Mouse (Mus musculus): Measurements from ENCODE around the gene Cap2.

Cap2 gene

GRCm38 (mm10) chr13:46501800-46502389, at the start of gene Cap2:
Gene Cap2, plus strand, starts transcription at chr13:46501848.
- peak; percentile 27 for DNase-seq (ENCODE audit: low spot score)

DNA sequence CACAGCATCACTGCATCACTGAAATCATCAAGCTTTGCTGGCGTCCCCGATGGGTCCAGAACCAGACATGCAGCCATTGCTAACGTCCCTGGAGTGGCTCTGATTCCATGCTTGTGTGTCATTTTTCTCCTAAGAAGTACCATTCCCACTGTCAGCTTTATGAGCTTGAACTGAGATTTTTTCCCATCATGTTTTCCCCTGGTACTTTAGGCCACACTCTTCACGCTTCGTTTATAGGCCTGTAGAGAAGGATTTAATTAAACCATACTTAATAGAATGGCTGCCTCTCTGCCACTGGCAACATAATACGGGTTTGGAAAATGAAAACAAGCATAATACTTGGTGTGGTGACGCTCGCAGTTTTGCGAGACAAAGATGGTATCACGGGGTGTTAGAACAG, 42.1 kb upstream of the Cap2 start:
- DNase-seq (ENCODE audit: low spot score), result no peak

- no peak for DNase-seq (ENCODE audit: low spot score)
Measured at GRCm38 (mm10) chr13:46462280-46462679, 39.4 kb upstream of the Cap2 start.

GRCm38 (mm10) chr13:46463764-46464163, 37.9 kb upstream of the Cap2 start:
- DNase-seq (ENCODE audit: low spot score), result no peak

DNA sequence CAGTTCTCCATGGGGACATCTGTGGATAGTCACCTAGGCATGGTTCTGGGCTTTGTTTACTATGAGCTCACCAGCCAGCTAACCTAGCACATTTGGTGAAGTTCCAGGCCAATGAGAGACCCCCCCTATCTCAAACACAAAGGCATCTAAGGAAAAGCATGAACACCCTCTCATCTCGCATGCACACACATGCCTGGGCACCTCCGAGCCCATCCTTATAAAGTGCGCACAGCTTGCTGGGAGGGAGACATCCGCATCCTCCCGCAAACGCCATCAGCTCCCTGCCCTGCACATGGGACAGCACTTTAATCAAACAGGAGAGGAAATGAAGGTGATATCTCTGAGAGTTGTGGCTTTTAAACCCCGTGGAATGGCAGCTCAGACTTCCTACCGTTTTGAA, 33.4 kb upstream of the Cap2 start:
- no peak for DNase-seq (ENCODE audit: low spot score)

DNA sequence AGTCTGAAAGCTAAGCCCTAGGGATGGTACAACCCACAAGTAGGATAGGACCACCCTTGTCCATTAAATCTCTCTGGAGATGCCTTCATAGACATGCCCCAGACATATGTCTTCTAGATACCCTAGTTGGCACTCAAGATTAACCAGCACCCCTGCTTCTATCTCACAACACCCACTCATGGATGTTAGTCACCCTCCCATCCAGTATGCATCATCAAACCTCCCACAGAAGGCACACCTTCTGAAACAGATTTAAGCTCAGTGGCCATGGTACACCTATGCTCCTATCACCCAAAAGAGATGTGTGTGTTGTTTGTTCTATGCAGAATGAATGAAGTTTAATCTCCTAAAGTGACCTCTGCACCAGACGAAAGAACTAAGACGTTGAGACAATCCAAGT, 32.1 kb upstream of the Cap2 start:
- DNase-seq (ENCODE audit: low spot score), result no peak

DNA sequence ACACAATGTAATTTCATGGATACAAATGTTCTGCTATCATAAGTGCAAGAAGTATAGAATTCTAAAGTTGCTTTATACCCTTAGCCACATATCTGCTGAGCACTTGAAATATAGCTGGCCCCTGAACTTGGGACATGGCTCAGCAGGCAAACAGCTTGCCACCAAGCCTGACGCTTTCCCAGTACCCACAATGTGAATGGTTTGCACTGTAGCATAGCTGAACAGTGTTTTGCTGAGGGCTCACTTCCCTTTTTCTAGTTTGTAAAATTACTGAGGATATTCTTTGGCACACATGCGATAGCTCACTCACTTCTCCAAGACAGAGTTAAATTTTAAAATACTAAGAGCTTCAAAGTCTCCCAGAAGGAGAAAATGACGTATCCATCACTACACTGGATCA, 20.4 kb upstream of the Cap2 start:
- DNase-seq (ENCODE audit: low spot score), result no peak

DNA sequence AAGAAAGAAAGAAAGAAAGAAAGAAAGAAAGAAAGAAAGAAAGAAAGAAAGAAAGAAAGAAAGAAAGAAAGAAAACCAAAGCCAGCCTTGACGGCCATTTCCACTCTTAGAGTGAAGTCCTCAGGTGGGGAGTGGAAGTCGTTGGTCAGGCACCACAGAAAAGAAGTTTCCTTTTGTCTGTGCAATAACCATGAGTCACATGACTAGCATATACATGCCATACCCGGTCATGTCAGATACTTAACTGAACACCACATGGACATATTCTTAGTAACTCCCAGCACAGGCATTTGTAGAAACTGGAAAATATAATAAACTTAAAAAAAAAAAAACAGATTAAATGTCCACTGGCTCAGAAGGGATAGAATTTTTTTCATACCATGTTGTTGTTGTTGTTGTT, 16.0 kb upstream of the Cap2 start:
- no peak for DNase-seq (ENCODE audit: low spot score)

GRCm38 (mm10) chr13:46488166-46488565, 13.5 kb upstream of the Cap2 start:
- no peak for DNase-seq (ENCODE audit: low spot score)

GRCm38 (mm10) chr13:46490644-46491043, 11.0 kb upstream of the Cap2 start:
- DNase-seq (ENCODE audit: low spot score), result no peak

GRCm38 (mm10) chr13:46502390-46502891, 793 bp downstream of the Cap2 start:
- peak; percentile 29 for DNase-seq (ENCODE audit: low spot score)

GRCm38 (mm10) chr13:46507944-46508343, 6.3 kb downstream of the Cap2 start:
- no peak for DNase-seq (ENCODE audit: low spot score)

GRCm38 (mm10) chr13:46508823-46509222, 7.2 kb downstream of the Cap2 start:
- DNase-seq (ENCODE audit: low spot score), result no peak

- no peak for DNase-seq (ENCODE audit: low spot score)
Measured at GRCm38 (mm10) chr13:46510460-46510859, 8.8 kb downstream of the Cap2 start.

DNA sequence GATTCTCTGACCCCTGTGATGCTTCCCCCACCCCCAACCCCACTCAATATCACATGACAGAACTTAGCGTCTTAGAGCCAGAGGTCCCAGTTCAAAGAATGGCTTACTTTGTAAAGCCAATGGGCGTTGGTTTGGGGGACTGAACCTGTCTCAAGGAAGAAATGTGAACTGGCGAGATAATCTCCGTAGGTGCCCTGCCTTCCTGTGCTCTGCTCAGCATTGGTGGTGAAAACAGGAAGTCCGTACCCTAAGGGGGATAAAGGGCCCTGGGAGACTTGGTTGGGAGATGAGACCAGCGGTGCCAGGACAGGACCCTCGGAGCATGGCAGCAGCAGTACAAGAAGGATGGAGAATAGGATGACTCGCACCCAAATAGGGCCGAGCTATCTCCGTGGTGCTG, 12.8 kb downstream of the Cap2 start:
- no peak for DNase-seq (ENCODE audit: low spot score)

DNA sequence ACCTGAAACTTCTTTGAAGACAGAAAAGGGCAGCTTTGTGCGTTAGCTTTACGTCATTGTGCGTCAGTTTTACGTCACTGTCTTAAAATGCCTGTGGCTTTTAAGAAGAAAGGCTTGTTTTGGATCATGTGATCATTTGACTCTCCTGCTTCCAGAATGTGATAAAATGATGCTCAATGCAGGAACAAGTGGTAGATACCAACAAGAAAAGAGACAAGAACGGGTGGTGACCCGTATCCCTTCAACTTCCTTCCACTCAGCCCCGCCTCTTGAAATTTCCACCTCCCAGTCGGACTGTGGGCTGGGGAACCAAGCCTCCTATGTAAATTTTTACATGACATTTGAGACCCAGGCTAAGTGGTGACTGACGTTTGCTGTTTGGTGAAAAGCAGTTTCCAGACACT, 13.5 kb downstream of the Cap2 start:
- DNase-seq (ENCODE audit: low spot score), result no peak

- DNase-seq (ENCODE audit: low spot score), result no peak
Measured at GRCm38 (mm10) chr13:46515524-46515923, 13.9 kb downstream of the Cap2 start.

DNA sequence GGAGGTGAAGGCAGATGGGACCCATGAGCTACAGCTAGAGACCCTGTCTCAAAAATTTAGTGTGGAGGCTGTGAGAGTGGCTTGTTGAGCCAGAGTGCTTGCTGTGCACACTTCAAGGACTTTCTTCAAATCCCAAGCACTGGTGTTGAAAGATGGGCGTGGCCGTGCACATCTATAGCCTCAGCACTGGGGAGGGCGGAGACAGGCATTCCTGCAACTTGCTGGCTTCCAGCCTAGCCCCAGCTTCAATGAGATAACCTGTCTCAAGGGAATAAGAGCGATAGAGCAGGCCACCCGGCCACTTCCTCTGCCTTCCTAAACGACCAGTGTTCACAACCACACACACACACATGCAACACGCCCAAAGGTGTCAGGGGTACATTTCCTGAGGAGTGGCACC, 14.5 kb downstream of the Cap2 start:
- DNase-seq (ENCODE audit: low spot score), result no peak

DNA sequence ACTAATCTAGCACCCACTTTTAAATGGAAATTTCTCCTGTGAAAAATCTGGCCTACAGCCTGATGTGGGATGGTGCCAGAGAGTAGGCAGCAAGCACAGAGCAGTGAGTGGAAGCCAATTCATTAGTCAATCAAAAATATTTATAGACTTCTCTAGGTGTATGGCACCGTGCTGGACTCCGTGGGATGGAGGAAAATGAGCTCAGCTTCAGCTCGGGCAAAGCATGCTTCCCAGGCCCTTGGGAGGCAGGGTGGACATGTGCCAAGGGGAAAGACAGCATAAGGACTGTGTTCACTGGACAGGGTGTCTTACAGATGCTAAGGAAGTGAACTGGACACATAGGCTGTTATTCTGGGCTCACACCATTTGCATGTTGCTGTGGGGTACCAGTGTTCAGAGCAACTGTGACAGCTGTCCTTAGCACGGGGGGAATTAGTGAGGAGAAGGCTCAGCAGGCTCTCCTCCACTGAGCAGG, 15.6 kb downstream of the Cap2 start:
- no peak for DNase-seq (ENCODE audit: low spot score)

- no peak for DNase-seq (ENCODE audit: low spot score)
Measured at GRCm38 (mm10) chr13:46521482-46521881, 19.8 kb downstream of the Cap2 start.

DNA sequence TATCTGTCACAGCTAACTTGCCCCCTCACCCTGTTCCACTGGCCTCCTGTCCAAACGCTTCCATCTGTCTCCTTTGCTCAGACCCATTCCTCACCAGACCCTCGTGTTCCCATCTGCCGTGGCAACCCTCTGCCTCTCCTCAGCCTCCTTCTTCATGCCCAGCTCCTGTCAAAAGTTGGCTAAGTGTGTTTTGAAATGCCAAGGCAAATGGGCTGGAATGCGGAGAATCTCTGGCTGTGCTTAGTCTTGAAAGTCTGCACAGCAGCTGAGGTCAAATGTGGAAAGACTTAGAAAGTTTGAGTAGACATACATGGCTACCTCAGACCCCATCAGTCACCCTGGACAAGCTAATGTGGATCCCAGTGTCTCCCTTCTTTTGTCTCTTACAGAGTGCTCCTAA, 21.1 kb downstream of the Cap2 start:
- DNase-seq (ENCODE audit: low spot score), result no peak

- DNase-seq (ENCODE audit: low spot score), result no peak
Measured at GRCm38 (mm10) chr13:46523235-46523634, 21.6 kb downstream of the Cap2 start.

- no peak for DNase-seq (ENCODE audit: low spot score)
Measured at GRCm38 (mm10) chr13:46523712-46524111, 22.1 kb downstream of the Cap2 start.
